In genomic region chr13:15462830-15463491, GRCm38 (mm10) we compare ENCODE assay signal across 8 mouse cellular contexts. TPM values are rescaled to one million over a fixed set of nuclear protein-coding genes. Genes with fewer than 3 reads are reported as not detected.
A peak's percentile ranks its signal among the peaks of the same experiment; 100 is the strongest.
DNase-seq lines count a peak whose midpoint lies in the region; ATAC-seq and TF ChIP-seq lines count a peak whose summit lies in the region.

Gene Gli3 (plus strand): TSS chr13:15463235.

- peak within 1 kb of the TSS; percentile 93 for H3K9ac ChIP-seq in ES-Bruce4 (ENCODE audit: low read depth, poor library complexity, severe bottlenecking)
- H3K9ac ChIP-seq in forebrain, embryonic 11.5 days (ENCODE audit: low read length): peak within 1 kb of the TSS; percentile 99
- peak within 1 kb of the TSS; percentile 79 for H3K9ac ChIP-seq in heart, embryonic 14.5 days (ENCODE audit: low read length)
- H3K9ac ChIP-seq in liver, postnatal 0 days (replicated peaks): no peak within 1 kb of the TSS; the same call in 1 of the 2 replicates

- DNase-seq in adrenal gland, postnatal 14 days: peak; percentile 91
- peak; percentile 97 for DNase-seq in forebrain, embryonic 11.5 days (ENCODE audit: low spot score)
- DNase-seq in kidney, postnatal 10 days: peak; percentile 87
- DNase-seq in liver, postnatal 0 days: peak; percentile 29

- peaks cover 5% of the 10 kb centered on the region for H3K27me3 ChIP-seq in ES-Bruce4 (ENCODE audit: control insufficient read depth, insufficient read depth, low read length, poor library complexity, severe bottlenecking)
- no peaks in the 10 kb centered on the region for H3K27me3 ChIP-seq in forebrain, embryonic 11.5 days (ENCODE audit: control insufficient read depth, insufficient read depth, low read length)
- peaks cover 33% of the 10 kb centered on the region for H3K27me3 ChIP-seq in heart, embryonic 14.5 days (ENCODE audit: control insufficient read depth, insufficient read depth, low read length)
- H3K27me3 ChIP-seq in liver, postnatal 0 days (ENCODE audit: insufficient read depth, low read length): peaks cover 44% of the 10 kb centered on the region

- H3K4me3 ChIP-seq in ES-Bruce4 (ENCODE audit: low read depth, low read length): peak within 1 kb of the TSS; percentile 78
- H3K4me3 ChIP-seq in forebrain, embryonic 11.5 days (ENCODE audit: low read depth, low read length): peak within 1 kb of the TSS; percentile 93
- H3K4me3 ChIP-seq in heart, embryonic 14.5 days (ENCODE audit: control insufficient read depth in 1 of 2, insufficient read depth in 1 of 2, low read depth in 1 of 2, low read length in 2 of 2): peak within 1 kb of the TSS; percentile 56 to 71
- peak within 1 kb of the TSS; percentile 51 for H3K4me3 ChIP-seq in liver, postnatal 0 days (ENCODE audit: low read depth, low read length)
- H3K4me3 ChIP-seq in olfactory bulb, adult 2 months (ENCODE audit: insufficient read depth, low read depth, low read length): peak within 1 kb of the TSS; percentile 53

- ATAC-seq in forebrain, embryonic 11.5 days (replicated peaks; ENCODE audit: low FRiP score): peak; percentile 95
- peak; percentile 94 for ATAC-seq in heart, embryonic 14.5 days (ENCODE audit: insufficient number of reproducible peaks, insufficient read depth, low FRiP score, low read depth)
- peak; percentile 50 for ATAC-seq in liver, postnatal 0 days
- ATAC-seq in megakaryocyte-erythroid progenitor cell, adult 5-6 weeks (replicated peaks; ENCODE audit: low FRiP score, low TSS enrichment, poor library complexity, severe bottlenecking): no peak

- WGBS in forebrain, embryonic 11.5 days: under 1% methylated on average over 54 of the region's 76 CpGs
- under 1% methylated on average over 42 of the region's 76 CpGs for WGBS in heart, embryonic 14.5 days
- WGBS in liver, postnatal 0 days (ENCODE audit: insufficient replicate concordance): 1% methylated on average over 44 of the region's 76 CpGs
- under 1% methylated on average over 57 of the region's 76 CpGs for WGBS in olfactory bulb, adult 2 months

- H3K27ac ChIP-seq in ES-Bruce4 (ENCODE audit: insufficient read depth, low read length): no peak within 1 kb of the TSS
- H3K27ac ChIP-seq in forebrain, embryonic 11.5 days (ENCODE audit: low read depth, low read length): peak within 1 kb of the TSS; percentile 99
- H3K27ac ChIP-seq in heart, embryonic 14.5 days (replicated peaks in 1 of 2; ENCODE audit: control insufficient read depth in 1 of 2, insufficient read depth in 1 of 2, low read depth in 2 of 2, low read length in 2 of 2): peak within 1 kb of the TSS; percentile 75 to 84
- H3K27ac ChIP-seq in liver, postnatal 0 days (ENCODE audit: low read depth): 0 out of 2 replicates have a peak within 1 kb of the TSS, but pooled peaks have one; percentile 34
- no peak within 1 kb of the TSS for H3K27ac ChIP-seq in olfactory bulb, adult 2 months (ENCODE audit: insufficient read depth, low read depth, low read length)

- H3K9me3 ChIP-seq in ES-Bruce4 (replicated peaks; ENCODE audit: control insufficient read depth, insufficient read depth, low read length, poor library complexity, severe bottlenecking): no peaks in the 10 kb centered on the region
- no peaks in the 10 kb centered on the region for H3K9me3 ChIP-seq in forebrain, embryonic 11.5 days (ENCODE audit: control insufficient read depth, low read length)
- no peaks in the 10 kb centered on the region for H3K9me3 ChIP-seq in heart, embryonic 14.5 days (ENCODE audit: control insufficient read depth, low read length)
- H3K9me3 ChIP-seq in liver, postnatal 0 days (ENCODE audit: low read length): no peaks in the 10 kb centered on the region

- no peak for TF ChIP-seq EP300 in ES-Bruce4 (IDR thresholded peaks at IDR 0.05; ENCODE audit: insufficient read depth, low read depth, low read length)
- no peak for TF ChIP-seq EP300 in liver, postnatal 0 days (IDR thresholded peaks at IDR 0.05; ENCODE audit: low read depth)

- no peaks in the 10 kb centered on the region for H3K4me1 ChIP-seq in ES-Bruce4 (ENCODE audit: control insufficient read depth, insufficient read depth, low read length)
- no peaks in the 10 kb centered on the region; the same call in 1 of the 2 replicates for H3K4me1 ChIP-seq in forebrain, embryonic 11.5 days (replicated peaks; ENCODE audit: control insufficient read depth, insufficient read depth, low read length)
- 0 out of 4 replicates have a peak, but pooled peaks cover 0 to 4% of the 10 kb centered on the region in 2 experiments for H3K4me1 ChIP-seq in heart, embryonic 14.5 days (ENCODE audit: control insufficient read depth in 2 of 2, insufficient read depth in 2 of 2, low read length in 2 of 2)
- 0 out of 2 replicates have a peak, but pooled peaks cover 3% of the 10 kb centered on the region for H3K4me1 ChIP-seq in liver, postnatal 0 days (ENCODE audit: insufficient read depth)
- H3K4me1 ChIP-seq in olfactory bulb, adult 2 months (ENCODE audit: control insufficient read depth, insufficient read depth, low read length): peaks cover 13% of the 10 kb centered on the region; the same call in 1 of the 2 replicates

- peak within 1 kb of the TSS; percentile 62 for H3K4me2 ChIP-seq in forebrain, embryonic 11.5 days (ENCODE audit: low read depth, low read length, severe bottlenecking)
- peak within 1 kb of the TSS; percentile 84 for H3K4me2 ChIP-seq in heart, embryonic 14.5 days (ENCODE audit: low read length)
- peak within 1 kb of the TSS; percentile 69 for H3K4me2 ChIP-seq in liver, postnatal 0 days (ENCODE audit: low read depth, low read length)

- no peak for TF ChIP-seq CTCF in ES-Bruce4 (IDR thresholded peaks at IDR 0.05; ENCODE audit: low read depth, low read length)
- no peak for TF ChIP-seq CTCF in liver, postnatal 0 days (IDR thresholded peaks at IDR 0.05; ENCODE audit: low read depth)
- TF ChIP-seq CTCF in olfactory bulb, adult 2 months (IDR thresholded peaks at IDR 0.05; ENCODE audit: insufficient read depth, low read depth, low read length): no peak

- H3K36me3 ChIP-seq in ES-Bruce4 (ENCODE audit: control insufficient read depth, insufficient read depth, low read length, poor library complexity, severe bottlenecking): no peaks in the 10 kb centered on the region
- H3K36me3 ChIP-seq in forebrain, embryonic 11.5 days (ENCODE audit: control insufficient read depth, insufficient read depth, low read length): no peaks in the 10 kb centered on the region
- H3K36me3 ChIP-seq in heart, embryonic 14.5 days (ENCODE audit: control insufficient read depth, insufficient read depth, low read length): no peaks in the 10 kb centered on the region
- no peaks in the 10 kb centered on the region for H3K36me3 ChIP-seq in liver, postnatal 0 days (replicated peaks; ENCODE audit: insufficient read depth, low read length)

- TF ChIP-seq POLR2A in ES-Bruce4 (IDR thresholded peaks at IDR 0.05; ENCODE audit: insufficient read depth, low read length): no peak
- TF ChIP-seq POLR2A in olfactory bulb, adult 2 months (IDR thresholded peaks at IDR 0.05; ENCODE audit: insufficient read depth, low read depth, low read length): no peak

RNA-seq across cellular contexts. Expression of gene Gli3, which starts in this region (rescaled TPM):
- polyA plus RNA-seq in ES-Bruce4 (2011; ENCODE audit: insufficient read depth, insufficient read length, low read depth, missing spikeins): 24.7 and 42.1 TPM in 2 replicates
- 9.5 and 9.6 TPM in 2 replicates for total RNA-seq in adrenal gland, postnatal 14 days (2021)
- polyA plus RNA-seq in forebrain, embryonic 11.5 days (2014; fragmentation: Nextera tagmentation; extraction: Ambion mirVana): 67.0 and 68.0 TPM in 2 replicates
- polyA plus RNA-seq in heart, embryonic 14.5 days (2014; fragmentation: Nextera tagmentation; extraction: Ambion mirVana): 6.2 and 7.0 TPM in 2 replicates
- 0.22 and 0.33 TPM in 2 replicates for polyA plus RNA-seq in liver, postnatal 0 days (2015; fragmentation: Nextera tagmentation; extraction: Ambion mirVana)
- not detected in 2 replicates for polyA plus RNA-seq in olfactory bulb, adult 2 months (2012; ENCODE audit: insufficient read depth, insufficient read length, low replicate concordance, missing spikeins)
- total RNA-seq in megakaryocyte-erythroid progenitor cell, adult 5-6 weeks (2014; fragmentation: Nextera tagmentation): not detected in 2 replicates
- total RNA-seq in megakaryocyte-erythroid progenitor cell, adult 5-6 weeks (2017): not detected in 2 replicates

Comparison
In these comparisons a context has a peak if more than half of its experiments do, and no peak if none do; other contexts are left out.
1. RNA of gene Gli3 (total RNA-seq): 9.5 to 9.6 TPM in adrenal gland, postnatal 14 days; not detected in megakaryocyte-erythroid progenitor cell, adult 5-6 weeks; every median in the first group is over 10 times any median in the second.
2. Peak in DNase-seq, ATAC-seq, H3K4me3 ChIP-seq, H3K27ac ChIP-seq and H3K4me2 ChIP-seq in liver, postnatal 0 days; RNA of the gene not detected or under 1 TPM.
3. H3K27ac ChIP-seq: peak in forebrain, embryonic 11.5 days (single experiment) and heart, embryonic 14.5 days (2 of 2); none in ES-Bruce4 (single experiment) and olfactory bulb, adult 2 months (single experiment).
4. DNase-seq: peak in every context shown above with its lines; median percentile 97 in forebrain, embryonic 11.5 days; 91 in adrenal gland, postnatal 14 days; 87 in kidney, postnatal 10 days; 29 in liver, postnatal 0 days.
5. Peak in every context shown above with its lines, with median percentiles within 50 percentile points of each other: H3K4me3 ChIP-seq and H3K4me2 ChIP-seq.